Mouse (Mus musculus) liver, embryonic 14.5 days (tissue): Measurements from ENCODE around the gene Rbbp4. TPM values are rescaled to one million over a fixed set of nuclear protein-coding genes. Genes with fewer than 3 reads are reported as not detected.

ENCODE experiments used
- ATAC-seq: fragments of 200-750 bp; cut with Nextera tagmentation; 2 replicates; pipeline ENCODE4 v1.8.0; 2017; ENCODE audit warnings: moderate number of reproducible peaks, mild to moderate bottlenecking, moderate library complexity; ENCODE audit not compliant: insufficient read depth
- DNase-seq, 3 experiments: peaks; one replicate each; pipeline ENCODE4 v3.0.0-alpha.2; 2012 to 2013; ENCODE audit warnings: low read depth in 3 of 3, low spot score in 3 of 3
- H3K27ac ChIP-seq: fragments of 300-500 bp; sonication (generic); 2 replicates; pipeline ENCODE4 v1.5.1; 2014; ENCODE audit warnings: moderate library complexity, mild to moderate bottlenecking, control low read depth, inconsistent platforms
- H3K27me3 ChIP-seq: fragments of 300-500 bp; sonication (generic); 2 replicates; pipeline ENCODE4 v1.6.1; 2014; ENCODE audit warnings: mild to moderate bottlenecking, low read length, moderate library complexity; ENCODE audit not compliant: control insufficient read depth, insufficient read depth
- H3K36me3 ChIP-seq: fragments of 300-500 bp; sonication (generic); replicated peaks from 2 replicates; pipeline ENCODE4 v1.6.1; 2014; ENCODE audit warnings: low read depth; ENCODE audit not compliant: control insufficient read depth, insufficient read depth
- H3K4me1 ChIP-seq, 2 experiments: fragments of 200-500 bp in 1 of 2; fragments of 300-500 bp in 1 of 2; sonication (generic) in 1 of 2; replicated peaks; 2 replicates each; pipeline ENCODE4 v1.6.1; 2012 to 2014; ENCODE audit warnings: antibody characterized with exemption in 1 of 2, inconsistent platforms in 1 of 2, low read length in 1 of 2; ENCODE audit not compliant: control insufficient read depth in 2 of 2, insufficient read depth in 2 of 2
- H3K4me2 ChIP-seq: fragments of 300-500 bp; sonication (generic); 2 replicates; pipeline ENCODE4 v1.6.1; 2014; ENCODE audit warnings: low read depth, mild to moderate bottlenecking, control low read depth, moderate library complexity
- H3K4me3 ChIP-seq, 2 experiments: fragments of 200-500 bp in 1 of 2; fragments of 300-500 bp in 1 of 2; sonication (generic) in 1 of 2; 2 replicates each; pipeline ENCODE4 v1.5.1; 2012 to 2014; ENCODE audit warnings: low read depth in 2 of 2, low read length in 2 of 2, mild to moderate bottlenecking in 2 of 2, control low read depth in 1 of 2, inconsistent platforms in 1 of 2, moderate library complexity in 1 of 2; ENCODE audit not compliant: insufficient read depth in 1 of 2
- H3K9ac ChIP-seq: fragments of 300-500 bp; sonication (generic); replicated peaks from 2 replicates; pipeline ENCODE4 v1.6.1; 2014; ENCODE audit warnings: mild to moderate bottlenecking, control low read depth, moderate library complexity
- H3K9me3 ChIP-seq: fragments of 300-500 bp; sonication (generic); 2 replicates; pipeline ENCODE4 v1.6.1; 2016; ENCODE audit warnings: low read length, mixed read lengths; ENCODE audit not compliant: control insufficient read depth
- CTCF ChIP-seq: IDR thresholded peaks from 2 replicates; pipeline ENCODE4 v1.5.1; 2016; ENCODE audit warnings: antibody characterized with exemption, low read depth, control low read depth
- EP300 ChIP-seq: IDR thresholded peaks from 2 replicates; pipeline ENCODE4 v1.6.1; 2016; ENCODE audit warnings: antibody characterized with exemption, low read depth
- WGBS: fragments of 180-500 bp; shearing (Covaris S2); extraction: QIAGEN DNeasy Blood & Tissue Kit; methylation state at CpG from one replicate; pipeline ENCODE4 v1.1.7; 2014; ENCODE audit not compliant: insufficient replicate concordance; 5-methylcytosine and 5-hydroxymethylcytosine counted together
- polyA plus RNA-seq, 2 experiments: library from polyadenylated mRNA; depleted of rRNA in 1 of 2; stranded (reverse) in 1 of 2; unstranded in 1 of 2; fragments of >200 nt; fragmentation: Nextera tagmentation in 1 of 2; extraction: Ambion mirVana in 1 of 2; gene quantifications; 2 replicates each; pipeline versions ENCODE4 v1.2.1 to v1.2.3; 2012 to 2014

Gene Rbbp4
- polyA plus RNA-seq, 2 experiments, result 60.8 to 241 TPM

DNA sequence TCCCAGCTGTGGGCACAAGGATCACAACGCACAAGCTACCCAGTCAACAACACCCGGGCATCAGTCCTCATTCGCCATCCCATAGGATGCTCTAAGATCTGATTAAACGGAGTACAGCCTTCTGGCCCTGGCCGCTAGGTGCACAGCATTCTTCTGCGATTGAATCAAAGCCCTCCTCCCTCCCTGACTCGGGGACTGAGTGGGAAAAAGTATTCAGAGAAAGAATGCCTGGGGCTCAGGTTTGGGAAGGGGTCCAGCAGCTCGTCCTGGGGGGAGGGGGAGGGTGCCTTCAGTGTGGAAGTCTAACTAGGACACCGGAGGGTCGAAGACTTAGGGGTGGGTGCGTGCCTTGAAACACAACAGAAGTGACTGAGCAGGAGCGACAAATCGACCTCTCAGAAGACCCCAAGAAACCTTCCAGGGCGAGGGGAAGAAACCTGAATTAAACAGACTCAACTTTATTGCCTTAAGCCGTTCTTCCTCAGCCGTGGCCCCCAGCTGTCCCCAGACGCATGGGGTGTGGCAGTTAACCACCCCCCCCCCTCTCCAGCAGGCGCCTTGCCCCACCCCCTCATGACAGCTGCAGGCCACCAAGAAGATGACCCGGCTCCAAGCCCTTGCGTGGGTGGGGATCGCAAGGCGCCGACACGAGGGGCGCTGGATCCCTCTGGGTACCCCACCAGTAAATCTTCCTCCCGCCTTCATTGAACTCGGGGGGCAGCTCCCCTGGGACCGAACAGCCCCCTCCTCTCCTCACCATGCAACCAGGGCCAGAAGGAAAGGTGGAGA is 48.3 kb downstream of the Rbbp4 start:
- Histone ChIP-seq H3K9me3 (no peaks in the 10 kb centered on the region), H3K27ac (no peak overlapping the region), H3K9ac (no peak overlapping the region; the same call in 1 of the 2 replicates), H3K27me3 (peaks cover 28% of the 10 kb centered on the region), H3K4me2 (peak overlapping the region; percentile 76), H3K4me3 (peak overlapping the region in 1 of 2 experiments; percentile 52; a peak in 2 of 4 replicates), H3K4me1 (no peaks in the 10 kb centered on the region), H3K36me3 (no peaks in the 10 kb centered on the region)
- ATAC-seq (no peak), DNase-seq (no peak)
- TF ChIP-seq CTCF (0 out of 2 replicates have a peak, but pooled peaks have one; percentile 8), EP300 (no peak)
- 5% methylated on average over 27 of the region's 28 CpGs for WGBS

DNA sequence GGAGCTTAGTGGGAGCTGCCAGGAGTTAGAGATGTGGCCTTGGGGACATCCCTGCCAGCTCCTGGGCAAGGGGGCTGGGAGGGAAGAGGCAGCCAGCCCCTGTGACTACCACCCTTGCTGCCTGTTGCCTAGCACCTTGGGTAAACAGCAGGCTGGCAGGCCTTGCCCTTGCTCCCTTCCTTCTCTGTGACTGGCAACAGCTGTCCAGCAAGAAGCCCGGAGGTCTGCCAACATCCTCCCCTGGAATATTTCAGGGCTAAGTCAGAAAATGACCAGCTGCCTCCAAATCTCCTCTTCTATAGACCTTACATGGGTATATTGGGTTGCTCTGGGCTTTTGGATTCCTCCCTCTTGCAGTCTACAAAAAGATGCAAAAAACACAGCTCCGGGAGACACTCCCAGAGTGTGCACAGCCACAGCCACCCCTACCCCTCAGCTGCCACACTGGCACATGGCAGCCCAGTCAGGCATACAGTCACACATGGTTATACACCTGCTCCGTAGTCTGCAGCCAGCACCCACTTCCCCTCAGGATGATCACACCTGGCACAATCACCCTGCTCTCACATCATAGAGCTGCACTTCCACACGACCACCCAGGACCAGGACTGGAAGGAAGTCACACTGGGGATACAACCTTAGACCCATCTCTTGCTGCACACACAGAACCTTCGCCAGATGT is 49.0 kb downstream of the Rbbp4 start:
- no peaks in the 10 kb centered on the region for H3K9me3 ChIP-seq
- WGBS, result 54% methylated on average over 5 of the region's 5 CpGs
- H3K4me3 ChIP-seq, result no peak overlapping the region
- no peak overlapping the region for H3K4me2 ChIP-seq
- ATAC-seq (no peak), DNase-seq (no peak)
- H3K4me1 ChIP-seq, result no peaks in the 10 kb centered on the region
- H3K27me3 ChIP-seq, result peaks cover 28% of the 10 kb centered on the region
- TF ChIP-seq CTCF (no peak), EP300 (no peak)
- H3K9ac ChIP-seq, result no peak overlapping the region
- no peak overlapping the region for H3K27ac ChIP-seq
- no peaks in the 10 kb centered on the region for H3K36me3 ChIP-seq

DNA sequence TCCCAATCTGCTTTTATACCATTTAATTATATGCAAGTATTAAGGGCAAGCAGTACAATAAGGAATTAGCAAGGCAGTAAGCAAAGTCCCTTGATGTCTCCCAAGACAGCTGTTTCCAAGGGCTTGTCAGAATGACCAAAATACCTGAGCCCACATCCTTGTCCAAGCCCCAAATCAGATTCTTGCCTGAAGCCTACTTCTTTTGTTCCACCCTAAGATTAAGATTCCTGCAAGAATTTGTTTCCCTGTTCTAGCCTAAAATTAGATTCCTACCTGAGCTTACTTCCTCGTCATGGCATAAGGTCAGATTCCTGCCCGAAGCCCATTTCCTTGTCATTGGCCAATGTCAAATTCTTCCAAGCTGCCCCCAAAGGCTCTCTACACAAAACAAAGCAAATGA is 50.5 kb downstream of the Rbbp4 start:
- no peaks in the 10 kb centered on the region for H3K36me3 ChIP-seq
- H3K9ac ChIP-seq, result no peak overlapping the region
- no peak overlapping the region for H3K4me2 ChIP-seq
- TF ChIP-seq CTCF (no peak), EP300 (no peak)
- H3K4me1 ChIP-seq, result no peaks in the 10 kb centered on the region
- ATAC-seq (no peak), DNase-seq (no peak)
- H3K9me3 ChIP-seq, result no peaks in the 10 kb centered on the region
- H3K4me3 ChIP-seq, result no peak overlapping the region
- H3K27ac ChIP-seq, result no peak overlapping the region
- H3K27me3 ChIP-seq, result peaks cover 28% of the 10 kb centered on the region
- WGBS, result 65% methylated on average over 2 of the region's 2 CpGs

DNA sequence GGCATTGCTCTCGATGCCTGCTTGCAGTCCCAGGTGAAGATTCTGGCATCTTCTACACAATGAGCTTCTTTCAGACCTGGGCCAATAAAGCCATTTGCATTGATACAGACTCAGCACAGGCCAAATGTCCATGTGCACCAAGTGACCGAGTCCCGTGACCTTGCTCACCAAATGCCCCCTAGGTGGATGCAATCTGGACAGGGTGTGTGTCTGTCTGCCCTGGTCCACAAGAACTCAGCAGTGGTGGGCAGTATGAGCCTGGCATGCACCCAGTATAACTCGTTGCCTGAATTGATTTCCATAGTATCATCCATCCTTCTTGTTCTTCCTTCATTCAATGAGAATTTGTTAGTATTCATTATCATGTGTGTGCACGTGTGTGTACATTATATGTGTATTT is 51.9 kb downstream of the Rbbp4 start:
- Histone ChIP-seq H3K9me3 (no peaks in the 10 kb centered on the region), H3K36me3 (no peaks in the 10 kb centered on the region), H3K9ac (no peak overlapping the region), H3K4me2 (no peak overlapping the region), H3K4me3 (no peak overlapping the region), H3K4me1 (no peaks in the 10 kb centered on the region), H3K27me3 (peaks cover 28% of the 10 kb centered on the region), H3K27ac (no peak overlapping the region)
- WGBS, result 67% methylated on average over 5 of the region's 5 CpGs
- ATAC-seq (no peak), DNase-seq (no peak)
- no peak for TF ChIP-seq CTCF
- TF ChIP-seq EP300, result no peak

DNA sequence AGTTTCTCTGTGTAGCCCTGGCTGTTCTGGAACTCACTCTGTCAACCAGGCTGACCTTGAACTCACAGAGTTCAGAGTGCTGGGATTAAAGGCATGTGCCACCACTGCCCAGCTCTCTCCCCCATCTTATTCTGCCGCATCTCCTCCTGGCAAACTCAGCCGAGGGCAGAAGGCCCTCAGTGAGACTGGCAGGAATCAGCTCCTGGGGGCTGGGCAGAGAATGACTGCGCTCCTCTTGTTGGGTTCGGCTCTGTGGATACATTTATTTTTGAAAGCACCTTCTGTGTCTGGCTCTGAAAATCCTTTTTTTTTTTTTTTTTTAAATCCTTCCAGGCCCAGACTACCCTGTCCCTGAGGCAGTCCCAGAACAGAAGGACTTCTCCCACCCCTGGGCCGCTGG is 52.4 kb downstream of the Rbbp4 start:
- H3K4me3 ChIP-seq, result no peak overlapping the region
- WGBS, result 71% methylated on average over 5 of the region's 5 CpGs
- peaks cover 24% of the 10 kb centered on the region for H3K27me3 ChIP-seq
- no peaks in the 10 kb centered on the region for H3K4me1 ChIP-seq
- ATAC-seq (no peak), DNase-seq (no peak)
- H3K36me3 ChIP-seq, result no peaks in the 10 kb centered on the region
- H3K4me2 ChIP-seq, result no peak overlapping the region
- no peak overlapping the region for H3K27ac ChIP-seq
- TF ChIP-seq CTCF (no peak), EP300 (no peak)
- no peak overlapping the region for H3K9ac ChIP-seq
- no peaks in the 10 kb centered on the region for H3K9me3 ChIP-seq
